Mouse (Mus musculus): ENCODE measurements at regions not wholly inside any gene's neighbourhood (a gene's known extent, or its start where the extent isn't known, plus 50 kb on each side); places are given as distances from the start of the nearest gene placed in this dataset.

DNA sequence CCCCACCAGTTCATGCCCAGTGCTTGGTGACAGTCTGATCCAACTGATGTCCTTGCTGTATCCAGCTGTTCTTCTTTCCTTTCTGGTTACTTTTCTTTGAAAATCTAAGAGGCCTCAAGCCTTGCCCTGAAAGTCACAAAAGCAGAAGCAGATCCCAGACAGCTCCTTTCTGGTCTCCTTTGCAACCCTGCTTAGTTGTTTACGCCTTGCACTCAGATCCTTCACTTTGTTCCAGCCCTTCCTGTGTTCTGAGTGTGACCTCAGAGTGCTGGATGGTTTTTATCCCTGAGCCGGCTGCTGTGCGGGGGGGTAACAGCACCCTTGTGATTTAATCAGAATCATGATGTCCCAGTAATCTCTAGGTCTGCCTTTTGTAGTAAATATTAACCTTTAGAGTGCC lies 324.3 kb upstream of the Npvf start:
- TF ChIP-seq CTCF (IDR thresholded peaks at IDR 0.05; ENCODE audit: low read depth, low read length) (no peak), POLR2A (IDR thresholded peaks at IDR 0.05; ENCODE audit: borderline replicate concordance, low read depth, low read length) (no peak)

Measured in bone marrow macrophage, adult 2 months (primary cell).